Mouse (Mus musculus): ENCODE measurements around the gene Tomm70a. TPM values are rescaled to one million over a fixed set of nuclear protein-coding genes. Genes with fewer than 3 reads are reported as not detected.

Gene Tomm70a
- polyA plus RNA-seq (2012; rRNA removed): 9.8 and 12.8 TPM in 2 replicates

DNA sequence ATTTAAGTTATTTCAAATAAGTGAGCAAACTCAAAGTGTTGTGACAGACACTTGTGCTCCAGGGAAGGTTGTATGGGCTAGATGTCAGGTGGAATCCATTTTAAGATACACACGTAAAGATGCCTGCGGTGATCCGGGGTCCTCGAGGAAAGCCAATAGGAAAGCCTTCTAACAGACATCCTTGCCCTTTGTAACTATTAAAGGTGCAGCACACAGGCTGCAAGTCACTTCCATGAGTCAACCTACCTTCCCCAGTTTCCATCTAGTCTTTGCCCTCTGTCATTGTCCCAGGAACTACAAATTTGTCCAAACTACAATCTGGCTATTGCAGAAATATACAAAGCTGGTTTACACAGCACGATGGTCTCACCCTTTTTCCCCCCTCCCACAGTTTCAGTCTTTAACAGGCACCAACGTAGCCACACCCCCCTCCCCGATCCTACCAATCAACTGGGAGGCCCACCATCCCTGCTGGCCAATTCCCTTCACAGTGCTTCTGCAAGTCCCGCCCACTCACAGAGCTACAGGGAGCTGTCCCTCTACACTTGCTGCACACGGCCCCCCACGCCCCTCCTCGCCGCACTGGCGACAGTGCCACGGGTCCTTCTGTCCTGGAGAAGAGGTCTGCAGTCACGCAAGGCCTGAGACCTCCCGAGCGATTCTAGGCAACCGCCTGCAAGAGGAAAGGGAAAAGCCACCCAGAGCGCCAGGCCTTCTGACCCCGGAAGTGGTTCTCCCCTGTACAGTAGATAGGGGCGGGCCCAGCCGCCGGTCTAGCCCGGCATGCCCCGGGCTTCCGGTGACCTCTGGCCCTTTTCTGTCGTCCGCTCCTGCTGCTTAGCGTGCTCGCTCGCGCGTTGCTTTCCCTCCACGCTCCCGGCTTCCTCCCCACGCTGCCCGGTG lies at the start of gene Tomm70a:
Gene Tomm70a, plus strand, starts transcription at position 791 of the 903 bp plus-strand sequence.
- DNase-seq (ENCODE audit: low read depth, low spot score): peak; percentile 82
- WGBS: under 1% methylated on average over 37 of the region's 37 CpGs

DNA sequence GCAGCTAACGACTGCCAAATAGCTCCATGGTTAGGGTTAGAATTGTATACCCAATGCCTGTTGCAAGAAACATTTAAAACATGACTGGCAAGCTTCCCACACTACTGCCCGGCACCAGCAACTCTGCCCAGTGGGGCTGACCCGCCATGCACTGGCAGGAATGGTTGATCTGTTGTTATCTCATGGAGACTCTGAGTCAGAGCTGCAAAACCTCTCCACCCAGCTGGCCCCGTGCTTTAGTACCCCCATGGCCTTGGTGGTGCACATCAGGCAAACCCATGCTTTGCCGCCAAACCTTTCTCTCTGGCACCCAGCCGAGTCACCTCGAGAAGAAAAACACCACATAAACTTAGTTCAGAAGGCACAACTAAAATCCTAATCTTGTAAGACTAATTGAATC lies 45.5 kb upstream of the Tomm70a start:
- 65% methylated on average over 7 of the region's 7 CpGs for WGBS
- DNase-seq (ENCODE audit: low read depth, low spot score): no peak

DNA sequence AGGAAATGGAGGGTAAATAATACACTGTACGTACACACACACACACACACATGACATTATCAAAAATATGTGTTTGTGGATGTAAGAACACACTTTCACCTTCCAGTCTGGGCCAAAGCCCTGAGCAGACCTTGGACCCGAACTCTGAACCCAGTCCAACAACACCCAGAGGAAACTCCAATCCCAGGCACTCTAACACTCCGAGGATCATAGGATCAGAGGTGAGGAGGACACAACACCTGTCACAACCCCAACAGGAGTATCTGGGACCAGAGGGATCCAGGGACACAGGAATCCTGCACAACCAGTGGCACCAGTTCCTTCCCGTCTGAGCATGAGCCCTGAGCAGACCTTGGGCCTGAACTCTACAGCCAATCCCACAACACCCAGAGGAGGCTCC lies 41.9 kb upstream of the Tomm70a start:
- DNase-seq (ENCODE audit: low read depth, low spot score): no peak
- WGBS: 45% methylated on average over 4 of the region's 4 CpGs

DNA sequence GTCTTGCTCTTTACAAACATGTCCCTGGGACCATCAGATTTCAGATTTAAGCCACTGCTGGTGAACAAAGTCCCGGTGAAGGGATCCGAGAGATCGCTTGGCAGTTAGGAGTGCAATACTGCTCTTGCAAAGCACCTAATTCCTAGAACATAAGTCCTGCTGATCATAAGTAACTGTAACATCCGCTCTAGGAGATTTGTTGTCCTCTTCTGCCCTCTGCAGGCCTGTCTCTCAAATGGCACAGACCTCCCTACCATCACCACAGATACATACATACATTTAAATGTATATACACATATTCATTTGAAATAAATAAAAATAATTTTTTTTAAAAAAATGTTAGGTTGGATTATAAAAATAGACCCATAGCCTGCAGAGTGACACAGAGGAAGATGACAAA lies 29.0 kb upstream of the Tomm70a start:
- WGBS: 25% methylated on average over 4 of the region's 4 CpGs
- DNase-seq (ENCODE audit: low read depth, low spot score): no peak

DNA sequence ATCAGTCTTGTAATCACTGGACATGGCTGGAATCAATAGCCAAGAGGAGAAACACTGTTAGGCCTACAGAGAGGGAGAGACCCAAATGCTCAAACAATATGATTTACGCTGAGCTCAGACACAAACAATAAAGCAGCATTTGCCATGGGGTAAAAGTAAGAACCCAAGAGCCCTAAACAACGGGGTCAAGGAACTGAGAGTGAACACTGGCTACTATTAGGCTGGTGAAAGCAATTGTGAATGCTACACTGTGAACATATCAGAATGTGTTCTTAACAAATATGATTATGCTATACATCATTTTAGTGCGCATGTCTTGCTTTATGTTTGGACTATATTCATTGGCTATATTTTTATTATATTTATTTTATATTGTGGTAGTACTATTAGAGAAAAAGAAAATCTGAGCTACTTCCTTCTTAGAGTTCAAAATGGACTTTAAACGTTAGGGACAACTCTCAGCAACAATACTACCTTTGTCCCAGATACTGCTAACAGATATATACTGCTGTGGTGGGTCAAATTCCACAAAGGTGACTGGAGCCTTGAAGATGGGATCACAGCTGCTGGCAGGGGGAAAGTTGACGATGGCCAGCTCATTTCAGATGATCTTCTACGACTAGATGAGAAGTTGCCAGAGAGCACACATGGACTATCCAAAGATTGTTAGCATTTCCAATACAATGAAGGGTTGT lies 28.4 kb upstream of the Tomm70a start:
- 25% methylated on average over 6 of the region's 6 CpGs for WGBS
- DNase-seq (ENCODE audit: low read depth, low spot score): peak; percentile 29

DNA sequence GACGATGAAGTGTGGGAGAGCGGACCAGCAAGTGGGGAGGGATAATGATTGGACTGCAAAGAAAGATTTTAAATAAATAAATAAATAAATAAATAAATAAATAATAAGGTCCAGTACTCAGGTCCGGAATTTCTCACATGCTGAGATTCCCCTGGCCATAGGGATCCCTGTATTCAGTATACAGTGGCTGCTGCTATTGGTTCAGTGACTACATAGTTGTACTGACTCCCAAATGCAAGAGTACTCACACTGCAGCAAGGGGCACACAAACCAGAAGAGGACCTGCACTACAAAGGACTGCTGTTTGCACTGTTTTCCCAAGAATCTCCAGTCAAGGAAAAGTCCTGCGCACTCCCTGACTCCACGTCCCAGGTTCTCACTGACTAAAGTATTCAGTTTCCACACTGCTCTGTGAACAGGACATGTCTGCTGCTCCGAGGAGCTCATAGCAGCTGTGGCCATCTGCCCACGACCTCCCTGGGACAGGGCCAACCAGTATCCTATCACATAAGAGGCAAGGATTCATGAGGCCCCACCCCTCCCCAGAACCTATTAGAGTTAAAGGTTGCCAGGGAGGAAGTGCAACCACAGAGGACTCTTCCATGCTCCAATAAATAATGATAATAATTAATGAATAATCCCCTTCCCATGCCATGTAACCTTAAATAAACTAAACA lies 22.9 kb upstream of the Tomm70a start:
- WGBS: 55% methylated on average over 7 of the region's 7 CpGs
- DNase-seq (ENCODE audit: low read depth, low spot score): no peak

DNA sequence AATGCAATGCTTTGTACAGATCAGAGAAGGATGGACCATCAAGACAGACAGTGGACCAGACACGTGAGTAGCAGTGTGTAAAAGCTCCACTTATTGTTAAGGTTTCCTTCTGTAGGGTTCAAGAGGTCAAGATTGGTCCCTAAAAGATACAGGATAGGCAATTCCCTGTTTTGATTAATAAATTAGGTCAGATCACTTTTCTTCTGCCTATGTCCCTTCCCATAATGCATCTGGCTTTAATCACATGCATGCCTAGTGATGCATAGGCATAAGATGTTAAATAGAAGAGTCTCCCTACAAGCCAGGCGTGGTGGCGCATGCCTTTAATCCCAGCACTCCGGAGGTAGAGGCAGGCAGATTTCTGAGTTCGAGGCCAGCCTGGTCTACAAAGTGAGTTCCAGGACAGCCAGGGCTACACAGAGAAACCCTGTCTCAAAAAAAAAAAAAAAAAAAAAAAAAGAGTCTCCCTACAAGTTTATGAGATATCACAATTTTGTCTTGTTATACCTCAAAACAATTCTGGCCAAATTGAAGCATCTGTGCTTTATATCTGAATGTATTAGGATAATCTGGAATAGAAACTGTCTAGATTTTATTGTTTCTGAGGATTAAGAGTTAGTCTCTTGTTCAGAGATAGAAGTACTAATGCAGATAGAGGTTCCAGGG lies 21.8 kb upstream of the Tomm70a start:
- 80% methylated on average over 5 of the region's 5 CpGs for WGBS
- no peak for DNase-seq (ENCODE audit: low read depth, low spot score)

DNA sequence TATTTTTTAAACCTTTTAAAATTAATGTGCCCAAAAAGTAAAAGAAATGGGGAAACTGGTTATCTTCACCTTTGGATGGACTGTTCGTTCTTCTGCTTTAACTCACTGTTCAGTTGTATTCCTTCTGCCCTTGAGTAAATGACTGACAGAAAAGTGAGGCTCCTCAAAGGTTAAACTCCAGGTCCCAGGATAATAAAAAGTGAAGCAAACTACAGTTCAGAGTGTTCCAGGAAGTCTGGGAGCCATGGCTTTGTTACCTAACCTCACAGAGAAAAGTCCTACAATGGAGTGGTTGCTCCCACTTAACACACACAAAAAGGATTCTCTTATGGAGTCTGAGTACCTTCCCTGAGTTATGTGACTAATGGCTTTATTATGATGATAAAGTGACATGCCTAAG lies 20.3 kb upstream of the Tomm70a start:
- DNase-seq (ENCODE audit: low read depth, low spot score): no peak
- WGBS: 22% methylated on average over 1 of the region's 1 CpGs

DNA sequence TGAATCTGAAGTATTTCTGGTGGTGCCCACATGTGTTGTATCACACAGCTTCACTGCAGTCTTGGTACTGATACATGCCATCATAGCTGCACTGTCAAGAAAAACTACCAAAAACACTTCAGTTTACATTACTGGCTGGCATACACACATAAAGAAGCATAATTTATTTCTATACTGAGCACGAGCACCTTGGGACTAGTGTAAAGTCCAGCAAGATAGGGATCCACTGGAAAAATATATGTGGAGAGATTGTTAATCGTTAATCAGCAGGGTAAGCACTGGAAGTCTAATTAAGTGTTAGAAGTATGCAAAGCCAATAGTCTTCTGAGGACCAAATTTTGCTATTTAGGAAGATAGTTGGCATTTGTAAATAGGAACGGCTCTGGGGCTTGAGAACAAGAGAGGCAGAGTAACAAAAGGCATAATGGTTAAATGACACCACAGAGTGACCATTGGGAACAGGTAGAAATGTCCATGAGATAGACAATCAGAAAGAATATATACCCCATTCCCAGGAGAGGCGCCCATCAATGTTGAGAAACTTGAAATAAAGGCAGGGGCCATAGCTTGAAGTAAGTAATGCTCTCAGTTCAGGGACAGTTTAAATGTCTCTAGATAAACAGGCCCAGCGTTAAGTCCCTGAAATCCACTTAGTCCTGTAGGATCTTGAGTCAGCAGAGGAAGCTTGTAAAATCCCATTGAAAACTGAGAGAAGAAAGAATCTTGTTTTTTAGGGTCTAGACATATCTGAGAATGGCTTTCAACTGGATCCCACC lies 15.1 kb upstream of the Tomm70a start:
- WGBS: 52% methylated on average over 5 of the region's 5 CpGs
- DNase-seq (ENCODE audit: low read depth, low spot score): no peak

DNA sequence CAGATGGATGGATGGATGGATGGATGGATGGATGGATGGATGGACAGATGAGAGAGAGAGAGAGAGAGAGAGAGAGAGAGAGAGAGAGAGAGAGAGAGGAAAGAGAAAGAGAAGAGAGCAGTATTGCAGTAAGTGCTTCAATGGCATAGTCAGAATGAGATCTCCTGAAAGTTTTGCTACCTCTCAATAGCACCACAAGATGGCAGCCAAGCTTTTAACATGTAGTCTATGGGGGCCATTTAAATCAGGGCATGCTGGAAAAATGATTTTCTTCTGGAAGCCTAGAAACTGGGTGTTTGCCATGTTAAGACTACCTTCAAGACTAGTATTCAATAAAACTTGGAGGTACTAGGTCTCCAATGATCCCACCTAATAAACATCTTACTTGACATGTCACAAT lies 5.4 kb upstream of the Tomm70a start:
- DNase-seq (ENCODE audit: low read depth, low spot score): no peak

DNA sequence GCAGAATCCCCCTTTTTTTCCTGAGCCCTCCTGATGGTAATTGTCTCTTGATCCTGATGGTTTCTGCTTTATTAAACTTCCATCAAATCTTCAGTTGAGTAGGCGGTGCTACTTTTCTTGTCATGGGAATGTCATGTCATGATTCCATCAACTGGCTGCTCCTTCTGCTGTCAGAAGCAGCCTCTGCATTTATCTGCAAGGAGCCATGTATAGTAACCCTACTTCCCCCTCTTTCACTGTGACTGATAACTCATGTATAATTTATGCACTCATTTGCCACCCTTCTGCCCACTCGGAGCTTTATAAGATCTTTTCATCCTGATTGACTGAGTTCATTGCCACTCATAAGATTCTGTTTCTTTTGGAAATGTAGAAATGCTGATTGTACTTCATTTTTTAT lies 3.9 kb upstream of the Tomm70a start:
- WGBS: 73% methylated on average over 2 of the region's 2 CpGs
- no peak for DNase-seq (ENCODE audit: low read depth, low spot score)

DNA sequence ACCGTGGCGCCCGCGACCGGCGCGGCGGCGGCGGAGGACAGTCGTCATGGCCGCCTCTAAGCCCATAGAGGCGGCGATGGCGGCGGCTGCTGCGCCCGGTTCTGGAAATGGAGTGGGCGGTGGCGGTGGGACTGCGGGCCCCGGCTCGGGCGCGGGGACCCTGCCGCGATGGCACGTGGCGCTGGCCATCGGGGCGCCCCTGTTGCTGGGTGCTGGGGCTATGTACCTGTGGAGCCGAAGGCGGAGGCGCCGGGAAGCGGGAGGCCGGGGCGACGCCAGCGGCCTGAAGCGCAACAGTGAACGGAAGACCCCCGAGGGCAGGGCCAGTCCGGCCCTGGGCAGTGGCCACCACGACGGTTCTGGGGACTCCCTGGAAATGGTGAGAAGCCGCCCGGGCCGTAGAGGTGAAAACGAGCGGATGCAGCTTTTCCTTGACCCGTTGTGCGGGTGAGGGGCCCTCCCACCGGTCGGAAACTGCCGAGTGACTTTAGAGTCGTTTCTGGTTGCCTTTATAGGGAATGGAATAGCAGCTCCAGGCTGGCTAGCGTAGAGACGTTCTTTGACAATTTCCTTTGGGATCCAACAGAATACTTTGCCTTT lies 413 bp downstream of the Tomm70a start:
- DNase-seq (ENCODE audit: low read depth, low spot score): no peak
- under 1% methylated on average over 59 of the region's 59 CpGs for WGBS

DNA sequence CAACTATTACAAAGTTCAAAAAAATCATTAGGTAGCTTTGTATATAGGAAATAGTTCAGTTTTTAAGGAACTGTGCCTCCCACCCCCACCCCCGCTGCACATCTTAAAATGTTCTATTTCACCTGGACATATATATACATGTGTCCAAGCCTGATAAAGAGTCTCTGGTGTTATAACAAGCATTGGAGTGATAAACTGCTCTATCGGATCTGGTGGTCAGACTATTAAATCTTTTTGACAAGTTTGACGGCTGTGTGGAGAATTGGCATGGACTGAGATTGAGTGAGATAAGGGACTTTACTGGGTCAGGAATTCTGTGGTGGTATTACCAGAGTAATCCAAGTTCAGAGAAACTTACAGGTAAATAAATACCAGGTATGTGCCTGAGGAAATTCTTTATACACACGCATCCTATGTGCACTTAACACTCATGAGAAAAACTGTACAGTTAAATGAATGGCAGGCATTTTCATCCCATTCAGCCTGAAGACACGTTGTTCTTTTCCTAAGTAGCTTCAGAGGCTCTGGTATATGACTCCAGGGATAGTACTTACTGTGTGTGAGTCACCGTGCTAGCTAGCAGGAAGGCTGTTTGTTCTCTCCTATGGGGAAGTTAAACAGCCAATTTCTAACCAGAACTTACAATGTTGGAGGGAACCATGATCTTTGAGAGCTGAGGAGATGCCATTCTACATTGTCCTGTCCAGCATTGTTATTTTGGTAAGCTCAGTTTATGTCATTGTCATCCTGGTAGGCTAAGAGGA lies 1.4 kb downstream of the Tomm70a start:
- 13% methylated on average over 6 of the region's 6 CpGs for WGBS

DNA sequence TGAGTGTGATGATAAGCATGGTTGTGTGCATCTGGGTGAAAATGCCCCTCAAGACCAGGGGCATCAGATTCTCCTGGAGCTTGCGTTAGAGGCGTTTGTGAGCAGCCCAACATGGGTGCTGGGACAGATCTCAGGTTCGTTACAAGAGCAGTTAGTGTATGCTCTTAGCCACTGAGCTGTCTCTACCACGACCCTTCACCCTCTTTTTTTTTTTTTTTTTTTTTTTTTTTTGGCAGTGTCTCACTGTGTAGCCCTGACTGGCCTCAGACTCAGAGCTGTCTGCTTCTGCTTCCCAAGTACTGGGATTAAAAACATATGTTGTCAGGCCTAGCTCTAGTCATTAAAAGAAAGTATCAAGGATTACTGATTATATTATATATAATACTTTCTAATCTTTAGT lies 4.8 kb downstream of the Tomm70a start:
- 55% methylated on average over 4 of the region's 4 CpGs for WGBS
- DNase-seq (ENCODE audit: low read depth, low spot score): no peak

More for the DNA sequence above, 1.4 kb downstream of the Tomm70a start:
- no peak for DNase-seq (ENCODE audit: low read depth, low spot score)

DNA sequence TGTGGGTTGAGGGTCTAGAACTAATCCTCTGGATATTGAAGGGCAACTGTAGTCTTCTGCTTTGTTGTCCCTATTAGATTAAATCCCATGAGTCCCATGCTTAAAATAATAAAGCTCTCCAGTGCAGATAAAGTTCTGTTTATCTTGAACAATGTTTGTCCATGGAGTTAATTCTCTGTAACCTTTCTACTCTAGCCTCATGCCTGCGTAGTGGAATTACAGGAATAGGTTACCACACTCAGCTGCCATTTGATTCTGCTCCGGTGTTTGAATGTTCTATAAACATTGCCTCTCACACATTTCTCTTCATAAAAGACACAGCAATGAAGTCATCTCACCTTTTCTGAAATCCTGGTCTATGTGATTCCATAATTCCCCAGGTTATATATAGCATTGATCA lies 6.3 kb downstream of the Tomm70a start:
- DNase-seq (ENCODE audit: low read depth, low spot score): no peak
- 23% methylated on average over 2 of the region's 2 CpGs for WGBS

DNA sequence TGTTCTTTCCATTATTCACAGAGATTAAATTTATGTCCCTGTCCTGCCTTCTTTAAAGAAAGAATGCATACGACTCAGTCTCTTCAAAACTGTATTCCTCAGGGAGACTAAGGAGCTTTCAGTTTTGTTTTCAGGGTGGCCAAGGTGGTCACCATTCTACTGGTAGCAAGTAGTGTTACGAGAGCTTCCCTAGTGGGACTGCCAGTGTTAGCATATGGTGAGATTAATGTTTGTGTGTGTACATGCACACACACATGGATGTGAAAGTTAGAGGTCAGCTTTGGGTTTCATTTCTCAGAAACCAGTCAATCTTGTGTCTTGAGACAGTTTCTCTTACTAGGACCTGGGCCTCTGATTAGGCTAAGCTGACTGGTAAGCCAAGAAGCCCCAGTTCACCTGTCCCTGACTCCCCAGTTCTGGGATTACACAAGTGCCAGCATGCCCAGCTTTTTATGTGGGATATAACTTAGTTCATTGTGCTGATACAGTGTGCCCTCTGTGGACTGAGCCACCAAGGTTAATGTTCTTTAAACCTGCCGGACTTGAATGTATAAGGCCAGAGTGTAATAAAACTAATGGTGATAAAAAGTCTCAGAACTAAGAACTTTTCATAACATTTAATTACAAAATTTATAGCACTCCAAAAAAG lies 9.4 kb downstream of the Tomm70a start:
- WGBS: 44% methylated on average over 3 of the region's 3 CpGs
- DNase-seq (ENCODE audit: low read depth, low spot score): no peak

DNA sequence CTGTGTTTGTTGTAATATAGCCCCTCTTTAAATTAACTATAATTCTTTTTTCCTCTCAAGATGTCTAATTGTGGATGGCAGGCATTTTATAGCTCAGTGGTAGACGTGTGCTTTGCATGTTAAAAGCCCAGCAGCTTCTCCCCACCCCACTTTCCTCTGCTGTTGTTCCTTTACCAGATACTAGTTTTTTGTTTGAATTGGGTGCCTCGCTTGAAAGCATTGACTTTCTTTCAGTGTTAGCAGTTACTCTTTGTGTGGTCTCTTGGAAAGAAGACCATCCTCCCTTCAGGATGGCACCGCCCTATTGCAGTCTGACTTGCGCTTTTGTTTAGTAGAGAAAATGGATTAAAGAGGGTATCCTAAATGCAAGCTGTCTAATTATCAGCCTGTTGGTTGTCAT lies 10.0 kb downstream of the Tomm70a start:
- no peak for DNase-seq (ENCODE audit: low read depth, low spot score)
- 78% methylated on average over 4 of the region's 4 CpGs for WGBS

DNA sequence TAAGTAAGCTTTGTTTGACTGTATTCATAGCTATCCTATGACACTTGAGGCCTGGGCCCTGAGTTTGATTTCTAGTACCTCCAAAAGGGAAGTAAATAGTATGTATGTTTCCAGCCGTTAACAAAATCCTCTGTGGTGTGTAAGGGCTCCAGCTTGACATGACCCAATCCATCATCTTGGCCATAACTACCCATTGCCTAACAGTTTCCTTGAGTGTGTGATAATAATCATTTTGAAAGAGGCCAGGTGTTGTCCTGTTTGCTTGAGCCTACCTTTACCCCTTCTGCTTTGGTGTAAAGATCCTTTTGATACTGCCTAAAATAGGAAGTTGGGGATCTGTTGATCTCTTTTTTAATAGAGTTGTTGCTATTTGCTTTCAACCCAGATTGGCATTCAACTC lies 10.8 kb downstream of the Tomm70a start:
- no peak for DNase-seq (ENCODE audit: low read depth, low spot score)

More for the DNA sequence above, 10.8 kb downstream of the Tomm70a start:
- 7% methylated on average over 1 of the region's 1 CpGs for WGBS

Measured in large intestine, adult 2 months (tissue).